Mouse (Mus musculus): ENCODE data around the gene Rae1. TPM values are rescaled to one million over a fixed set of nuclear protein-coding genes. Genes with fewer than 3 reads are reported as not detected.
A peak's percentile ranks its signal among the peaks of the same experiment; 100 is the strongest.

Gene Rae1
- polyA plus RNA-seq, 1 experiment from 2014 or later: 119 TPM

GRCm38 (mm10) chr2:172998478-172998877 lies 1.4 kb upstream of the Rae1 start:
- Histone ChIP-seq H3K27ac (no peak overlapping the region), H3K4me1 (peaks cover 26% of the 10 kb centered on the region), H3K27me3 (replicated peaks) (peaks cover 10% of the 10 kb centered on the region; the same call in 1 of the 2 replicates), H3K4me2 (no peak overlapping the region), H3K36me3 (peaks cover 21% of the 10 kb centered on the region), H3K9me3 (replicated peaks) (no peaks in the 10 kb centered on the region), H3K4me3 (no peak overlapping the region), H3K9ac (no peak overlapping the region)
- ATAC-seq: no peak
- 56% methylated on average over 7 of the region's 7 CpGs for WGBS (ENCODE audit: insufficient replicate concordance)

- peak; percentile 93 for ATAC-seq
- H3K4me2 ChIP-seq: peak overlapping the region; percentile 78
- H3K4me3 ChIP-seq: peak overlapping the region; percentile 93
- peak overlapping the region; percentile 100 for H3K27ac ChIP-seq
- H3K9ac ChIP-seq: peak overlapping the region; percentile 94
- H3K4me1 ChIP-seq: peaks cover 35% of the 10 kb centered on the region
- no peaks in the 10 kb centered on the region for H3K9me3 ChIP-seq (replicated peaks)
- peaks cover 10% of the 10 kb centered on the region; the same call in 1 of the 2 replicates for H3K27me3 ChIP-seq (replicated peaks)
- under 1% methylated on average over 41 of the region's 42 CpGs for WGBS (ENCODE audit: insufficient replicate concordance)
- H3K36me3 ChIP-seq: peaks cover 39% of the 10 kb centered on the region
These were observed 352 bp downstream of the Rae1 start for GRCm38 (mm10) chr2:173000285-173000652.

- Histone ChIP-seq H3K9me3 (replicated peaks) (no peaks in the 10 kb centered on the region), H3K4me1 (peaks cover 39% of the 10 kb centered on the region), H3K36me3 (peaks cover 45% of the 10 kb centered on the region), H3K27ac (peak overlapping the region; percentile 100), H3K4me2 (peak overlapping the region; percentile 78), H3K9ac (peak overlapping the region; percentile 94), H3K4me3 (peak overlapping the region; percentile 93), H3K27me3 (replicated peaks) (peaks cover 10% of the 10 kb centered on the region; the same call in 1 of the 2 replicates)
- no peak for ATAC-seq
- 13% methylated on average over 8 of the region's 8 CpGs for WGBS (ENCODE audit: insufficient replicate concordance)
These were observed 1.0 kb downstream of the Rae1 start for GRCm38 (mm10) chr2:173000921-173001320.

GRCm38 (mm10) chr2:173003737-173004136 lies 3.8 kb downstream of the Rae1 start:
- Histone ChIP-seq H3K9ac (no peak overlapping the region), H3K27me3 (replicated peaks) (no peaks in the 10 kb centered on the region; the same call in 1 of the 2 replicates), H3K27ac (no peak overlapping the region), H3K4me3 (no peak overlapping the region), H3K4me2 (no peak overlapping the region), H3K4me1 (peaks cover 39% of the 10 kb centered on the region), H3K36me3 (peaks cover 73% of the 10 kb centered on the region), H3K9me3 (replicated peaks) (no peaks in the 10 kb centered on the region)
- WGBS (ENCODE audit: insufficient replicate concordance): 90% methylated on average over 8 of the region's 8 CpGs
- no peak for ATAC-seq

GRCm38 (mm10) chr2:173010220-173010717 lies 10.4 kb downstream of the Rae1 start:
- ATAC-seq: no peak
- Histone ChIP-seq H3K36me3 (peaks cover 99% of the 10 kb centered on the region), H3K27me3 (replicated peaks) (no peaks in the 10 kb centered on the region), H3K4me3 (no peak overlapping the region), H3K9ac (no peak overlapping the region), H3K4me1 (peaks cover 6% of the 10 kb centered on the region), H3K27ac (no peak overlapping the region), H3K4me2 (no peak overlapping the region), H3K9me3 (replicated peaks) (no peaks in the 10 kb centered on the region)
- WGBS (ENCODE audit: insufficient replicate concordance): 72% methylated on average over 3 of the region's 3 CpGs

GRCm38 (mm10) chr2:173011440-173011839 lies 11.5 kb downstream of the Rae1 start:
- Histone ChIP-seq H3K36me3 (peaks cover 100% of the 10 kb centered on the region), H3K9ac (no peak overlapping the region), H3K4me3 (no peak overlapping the region), H3K27ac (no peak overlapping the region), H3K4me2 (no peak overlapping the region), H3K9me3 (replicated peaks) (no peaks in the 10 kb centered on the region), H3K4me1 (peaks cover 3% of the 10 kb centered on the region; the same call in 1 of the 2 replicates), H3K27me3 (replicated peaks) (no peaks in the 10 kb centered on the region)
- ATAC-seq: no peak
- WGBS (ENCODE audit: insufficient replicate concordance): 88% methylated on average over 8 of the region's 8 CpGs

GRCm38 (mm10) chr2:173014741-173015287 lies 14.9 kb downstream of the Rae1 start:
- no peaks in the 10 kb centered on the region for H3K9me3 ChIP-seq (replicated peaks)
- no peak overlapping the region for H3K4me3 ChIP-seq
- H3K4me2 ChIP-seq: no peak overlapping the region
- H3K9ac ChIP-seq: no peak overlapping the region
- 59% methylated on average over 7 of the region's 7 CpGs for WGBS (ENCODE audit: insufficient replicate concordance)
- H3K4me1 ChIP-seq: peaks cover 36% of the 10 kb centered on the region
- H3K27ac ChIP-seq: 0 out of 2 replicates have a peak overlapping the region, but pooled peaks have one; percentile 3
- no peaks in the 10 kb centered on the region for H3K27me3 ChIP-seq (replicated peaks)
- no peak for ATAC-seq
- peaks cover 66% of the 10 kb centered on the region for H3K36me3 ChIP-seq

GRCm38 (mm10) chr2:173017940-173018339 lies 18.0 kb downstream of the Rae1 start:
- H3K9ac ChIP-seq: peak overlapping the region; percentile 97; the same call in 1 of the 2 replicates
- peak overlapping the region; percentile 23 for H3K27ac ChIP-seq
- H3K4me3 ChIP-seq: no peak overlapping the region
- 15% methylated on average over 6 of the region's 6 CpGs for WGBS (ENCODE audit: insufficient replicate concordance)
- ATAC-seq: no peak
- no peaks in the 10 kb centered on the region for H3K27me3 ChIP-seq (replicated peaks)
- H3K36me3 ChIP-seq: peaks cover 40% of the 10 kb centered on the region
- no peaks in the 10 kb centered on the region for H3K9me3 ChIP-seq (replicated peaks)
- peaks cover 55% of the 10 kb centered on the region for H3K4me1 ChIP-seq
- peak overlapping the region; percentile 91 for H3K4me2 ChIP-seq

- peaks cover 40% of the 10 kb centered on the region for H3K36me3 ChIP-seq
- H3K9me3 ChIP-seq (replicated peaks): no peaks in the 10 kb centered on the region
- no peak for ATAC-seq
- H3K9ac ChIP-seq: peak overlapping the region; percentile 97
- 10% methylated on average over 8 of the region's 8 CpGs for WGBS (ENCODE audit: insufficient replicate concordance)
- peak overlapping the region; percentile 23; the same call in 1 of the 2 replicates for H3K27ac ChIP-seq
- H3K4me2 ChIP-seq: peak overlapping the region; percentile 91
- no peak overlapping the region for H3K4me3 ChIP-seq
- H3K4me1 ChIP-seq: peaks cover 62% of the 10 kb centered on the region
- no peaks in the 10 kb centered on the region for H3K27me3 ChIP-seq (replicated peaks)
These were observed 18.7 kb downstream of the Rae1 start for GRCm38 (mm10) chr2:173018618-173019017.

GRCm38 (mm10) chr2:173019322-173019721 lies 19.4 kb downstream of the Rae1 start:
- WGBS (ENCODE audit: insufficient replicate concordance): 12% methylated on average over 9 of the region's 9 CpGs
- Histone ChIP-seq H3K9ac (peak overlapping the region; percentile 97), H3K27ac (peak overlapping the region; percentile 78), H3K4me3 (peak overlapping the region; percentile 56), H3K9me3 (replicated peaks) (no peaks in the 10 kb centered on the region), H3K4me1 (peaks cover 69% of the 10 kb centered on the region), H3K27me3 (replicated peaks) (no peaks in the 10 kb centered on the region), H3K36me3 (peaks cover 40% of the 10 kb centered on the region), H3K4me2 (peak overlapping the region; percentile 91)
- ATAC-seq: no peak

GRCm38 (mm10) chr2:173019790-173020189 lies 19.9 kb downstream of the Rae1 start:
- peaks cover 71% of the 10 kb centered on the region for H3K4me1 ChIP-seq
- no peaks in the 10 kb centered on the region for H3K9me3 ChIP-seq (replicated peaks)
- peak overlapping the region; percentile 97 for H3K9ac ChIP-seq
- peaks cover 40% of the 10 kb centered on the region for H3K36me3 ChIP-seq
- H3K4me2 ChIP-seq: peak overlapping the region; percentile 91
- H3K27ac ChIP-seq: peak overlapping the region; percentile 78
- H3K4me3 ChIP-seq: peak overlapping the region; percentile 56
- ATAC-seq: peak; percentile 81
- under 1% methylated on average over 29 of the region's 29 CpGs for WGBS (ENCODE audit: insufficient replicate concordance)
- no peaks in the 10 kb centered on the region for H3K27me3 ChIP-seq (replicated peaks)

- H3K4me1 ChIP-seq: peaks cover 77% of the 10 kb centered on the region
- 41% methylated on average over 11 of the region's 11 CpGs for WGBS (ENCODE audit: insufficient replicate concordance)
- H3K27ac ChIP-seq: peak within 1 kb of the TSS; percentile 78
These were observed 20.5 kb downstream of the Rae1 start, which contains the start of gene Rbm38 for GRCm38 (mm10) chr2:173020430-173020829. Rbm38 (plus strand) TSS chr2:173020498.

More at GRCm38 (mm10) chr2:173020430-173020829, 20.5 kb downstream of the Rae1 start, which contains the start of gene Rbm38:
- Histone ChIP-seq H3K4me3 (peak within 1 kb of the TSS; percentile 98), H3K27me3 (replicated peaks) (no peaks in the 10 kb centered on the region), H3K9ac (peak within 1 kb of the TSS; percentile 97), H3K9me3 (replicated peaks) (no peaks in the 10 kb centered on the region), H3K4me2 (peak within 1 kb of the TSS; percentile 91), H3K36me3 (peaks cover 40% of the 10 kb centered on the region)
- ATAC-seq: no peak
